Mouse (Mus musculus): Measurements from ENCODE around the gene Pkp2. TPM values are rescaled to one million over a fixed set of nuclear protein-coding genes. Genes with fewer than 3 reads are reported as not detected.
"Not testable (repeated sequence)": the region's sequence is repeated elsewhere in the genome, so short reads cannot be mapped to it uniquely, and the experiment has no call there.

Gene Pkp2
- total RNA-seq (2021), result 1 to 10 TPM; 6.4 to 7.5 TPM
- long read RNA-seq, experiment 1, partial matches to known transcripts, result 1 of 7 reads
- long read RNA-seq, experiment 1, other reads (novel, unspliced or antisense), result 2 of 7 reads
- long read RNA-seq, experiment 2, partial matches to known transcripts, result 0 of 5 reads
- long read RNA-seq, experiment 2, other reads (novel, unspliced or antisense), result 1 of 5 reads

- peak; percentile 54 to 65 for DNase-seq (ENCODE audit: low spot score in 2 of 2)
Measured at GRCm38 (mm10) chr16:16213079-16213760, at the start of gene Pkp2. Gene Pkp2 (plus strand): TSS chr16:16213318.

GRCm38 (mm10) chr16:16197374-16197773 lies 15.7 kb upstream of the Pkp2 start:
- no peak for DNase-seq (ENCODE audit: low spot score in 2 of 2)

GRCm38 (mm10) chr16:16201991-16202390 lies 11.1 kb upstream of the Pkp2 start:
- DNase-seq (ENCODE audit: low spot score in 2 of 2), result peak in 1 of 2 experiments; percentile 21

GRCm38 (mm10) chr16:16204648-16205047 lies 8.5 kb upstream of the Pkp2 start:
- DNase-seq (ENCODE audit: low spot score in 2 of 2), result no peak

GRCm38 (mm10) chr16:16212723-16213078 lies 417 bp upstream of the Pkp2 start:
- peak; percentile 12 to 25 for DNase-seq (ENCODE audit: low spot score in 2 of 2)

- no peak for DNase-seq (ENCODE audit: low spot score in 2 of 2)
Measured at GRCm38 (mm10) chr16:16213761-16214305, 715 bp downstream of the Pkp2 start.

- DNase-seq (ENCODE audit: low spot score in 2 of 2), result no peak
Measured at GRCm38 (mm10) chr16:16215645-16216387, 2.7 kb downstream of the Pkp2 start.

GRCm38 (mm10) chr16:16216934-16217333 lies 3.8 kb downstream of the Pkp2 start:
- DNase-seq (ENCODE audit: low spot score in 2 of 2), result peak in 1 of 2 experiments; percentile 15

- no peak for DNase-seq (ENCODE audit: low spot score in 2 of 2)
Measured at GRCm38 (mm10) chr16:16219835-16220234, 6.7 kb downstream of the Pkp2 start.

- no peak for DNase-seq (ENCODE audit: low spot score in 2 of 2)
Measured at GRCm38 (mm10) chr16:16222651-16223050, 9.5 kb downstream of the Pkp2 start.

GRCm38 (mm10) chr16:16224506-16224924 lies 11.4 kb downstream of the Pkp2 start:
- DNase-seq (ENCODE audit: low spot score in 2 of 2), result no peak

GRCm38 (mm10) chr16:16225828-16226227 lies 12.7 kb downstream of the Pkp2 start:
- peak; percentile 34 for DNase-seq (ENCODE audit: low spot score in 2 of 2)

- no peak for DNase-seq (ENCODE audit: low spot score in 2 of 2)
Measured at GRCm38 (mm10) chr16:16230439-16230838, 17.3 kb downstream of the Pkp2 start.

GRCm38 (mm10) chr16:16233919-16234318 lies 20.8 kb downstream of the Pkp2 start:
- DNase-seq (ENCODE audit: low spot score in 2 of 2), result no peak

- not testable (repeated sequence) for DNase-seq (ENCODE audit: low spot score in 2 of 2)
Measured at GRCm38 (mm10) chr16:16236681-16237080, 23.6 kb downstream of the Pkp2 start.

GRCm38 (mm10) chr16:16238356-16238755 lies 25.2 kb downstream of the Pkp2 start:
- no peak for DNase-seq (ENCODE audit: low spot score in 2 of 2)

GRCm38 (mm10) chr16:16244711-16245110 lies 31.6 kb downstream of the Pkp2 start:
- no peak for DNase-seq (ENCODE audit: low spot score in 2 of 2)

- no peak for DNase-seq (ENCODE audit: low spot score in 2 of 2)
Measured at GRCm38 (mm10) chr16:16250470-16250869, 37.4 kb downstream of the Pkp2 start.

- no peak for DNase-seq (ENCODE audit: low spot score in 2 of 2)
Measured at GRCm38 (mm10) chr16:16253326-16254074, 40.4 kb downstream of the Pkp2 start.

- no peak for DNase-seq (ENCODE audit: low spot score in 2 of 2)
Measured at GRCm38 (mm10) chr16:16255217-16255616, 42.1 kb downstream of the Pkp2 start.

GRCm38 (mm10) chr16:16255874-16256273 lies 42.8 kb downstream of the Pkp2 start:
- no peak for DNase-seq (ENCODE audit: low spot score in 2 of 2)

All from left cerebral cortex, adult 18-20 months (tissue).